Mouse (Mus musculus) small intestine, adult 2 months (tissue): Measurements from ENCODE around the gene Ccdc130.

Experiments used
- CTCF ChIP-seq: fragments of 200-500 bp; IDR thresholded peaks from 2 replicates; pipeline ENCODE4 v1.5.1; 2012; ENCODE audit warnings: low read depth, mild to moderate bottlenecking, control low read depth, inconsistent platforms, low read length, moderate library complexity, mixed read lengths; ENCODE audit not compliant: insufficient replicate concordance, insufficient read length; ENCODE audit errors: extremely low read depth
- POLR2A ChIP-seq: fragments of 200-500 bp; IDR thresholded peaks from 2 replicates; pipeline ENCODE4 v1.6.1; 2012; ENCODE audit warnings: low read depth, mild to moderate bottlenecking, control low read depth, inconsistent platforms, low read length, moderate library complexity

DNA sequence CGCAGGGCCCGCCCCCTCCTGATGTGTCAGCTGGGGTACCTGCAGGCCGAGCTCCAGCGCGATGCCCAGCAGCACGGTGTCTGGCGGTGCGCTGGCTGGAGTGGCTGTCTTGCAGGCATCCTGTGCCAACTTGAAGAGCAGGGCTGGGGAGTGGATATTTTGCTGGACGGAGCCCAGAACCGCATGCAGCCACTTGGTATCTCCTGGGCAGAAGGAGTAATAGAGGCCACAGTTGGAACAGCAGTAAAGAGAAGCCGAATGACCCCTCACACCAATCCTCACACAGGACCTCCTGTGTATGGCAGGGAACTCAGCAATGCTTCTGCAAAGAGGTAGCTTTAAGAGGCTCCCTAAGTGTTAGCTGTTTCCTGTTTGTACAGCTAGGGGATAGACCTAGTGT is 53.0 kb downstream of the Ccdc130 start:
- TF ChIP-seq POLR2A (no peak), CTCF (no peak)
